Mouse (Mus musculus) forebrain, embryonic 14.5 days (tissue): ENCODE data around the gene Atf6b. TPM values are rescaled to one million over a fixed set of nuclear protein-coding genes. Genes with fewer than 3 reads are reported as not detected.

Experiments
- ATAC-seq: fragments of 200-750 bp; cut with Nextera tagmentation; 2 replicates; pipeline ENCODE4 v1.8.0; 2017; ENCODE audit warnings: mild to moderate bottlenecking, moderate library complexity
- DNase-seq: peaks from one replicate; pipeline ENCODE4 v3.0.0-alpha.2; 2015; ENCODE audit warnings: low spot score
- H3K27ac ChIP-seq: fragments of 300-500 bp; sonication (generic); 2 replicates; pipeline ENCODE4 v1.5.1; 2014; ENCODE audit warnings: low read depth, mild to moderate bottlenecking, control low read depth, low read length, moderate library complexity
- H3K27me3 ChIP-seq: fragments of 300-500 bp; sonication (generic); replicated peaks from 2 replicates; pipeline ENCODE4 v1.6.1; 2014; ENCODE audit warnings: low read length, control low read depth, mixed read lengths; ENCODE audit not compliant: control insufficient read depth, insufficient read depth
- H3K36me3 ChIP-seq: fragments of 300-500 bp; sonication (generic); 2 replicates; pipeline ENCODE4 v1.6.1; 2014; ENCODE audit warnings: low read length, control low read depth; ENCODE audit not compliant: control insufficient read depth, insufficient read depth
- H3K4me1 ChIP-seq: fragments of 300-500 bp; sonication (generic); 2 replicates; pipeline ENCODE4 v1.6.1; 2014; ENCODE audit warnings: antibody characterized with exemption, low read length, control low read depth; ENCODE audit not compliant: control insufficient read depth, insufficient read depth
- H3K4me2 ChIP-seq: fragments of 300-500 bp; sonication (generic); 2 replicates; pipeline ENCODE4 v1.6.1; 2014; ENCODE audit warnings: mild to moderate bottlenecking, control low read depth, low read length
- H3K4me3 ChIP-seq: fragments of 300-500 bp; sonication (generic); 2 replicates; pipeline ENCODE4 v1.5.1; 2014; ENCODE audit warnings: low read depth, low read length, control low read depth
- H3K9ac ChIP-seq: fragments of 300-500 bp; sonication (generic); 2 replicates; pipeline ENCODE4 v1.6.1; 2014; ENCODE audit warnings: mild to moderate bottlenecking, low read length, control low read depth, moderate library complexity
- H3K9me3 ChIP-seq: fragments of 300-500 bp; sonication (generic); replicated peaks from 2 replicates; pipeline ENCODE4 v1.6.1; 2016; ENCODE audit warnings: low read length, control low read depth, mixed read lengths; ENCODE audit not compliant: control insufficient read depth
- WGBS: fragments of 180-500 bp; shearing (Covaris S2); extraction: QIAGEN DNeasy Blood & Tissue Kit; methylation state at CpG from one replicate; pipeline ENCODE4 v1.1.7; 2014; 5-methylcytosine and 5-hydroxymethylcytosine counted together
- polyA plus RNA-seq: library from polyadenylated mRNA; unstranded; fragments of >200 nt; fragmentation: Nextera tagmentation; extraction: Ambion mirVana; gene quantifications from 2 replicates; pipeline ENCODE4 v1.2.1, GENCODE M21; 2014

Atf6b gene
- polyA plus RNA-seq, 1 experiment from 2014 or later, result 75.0 TPM

DNA sequence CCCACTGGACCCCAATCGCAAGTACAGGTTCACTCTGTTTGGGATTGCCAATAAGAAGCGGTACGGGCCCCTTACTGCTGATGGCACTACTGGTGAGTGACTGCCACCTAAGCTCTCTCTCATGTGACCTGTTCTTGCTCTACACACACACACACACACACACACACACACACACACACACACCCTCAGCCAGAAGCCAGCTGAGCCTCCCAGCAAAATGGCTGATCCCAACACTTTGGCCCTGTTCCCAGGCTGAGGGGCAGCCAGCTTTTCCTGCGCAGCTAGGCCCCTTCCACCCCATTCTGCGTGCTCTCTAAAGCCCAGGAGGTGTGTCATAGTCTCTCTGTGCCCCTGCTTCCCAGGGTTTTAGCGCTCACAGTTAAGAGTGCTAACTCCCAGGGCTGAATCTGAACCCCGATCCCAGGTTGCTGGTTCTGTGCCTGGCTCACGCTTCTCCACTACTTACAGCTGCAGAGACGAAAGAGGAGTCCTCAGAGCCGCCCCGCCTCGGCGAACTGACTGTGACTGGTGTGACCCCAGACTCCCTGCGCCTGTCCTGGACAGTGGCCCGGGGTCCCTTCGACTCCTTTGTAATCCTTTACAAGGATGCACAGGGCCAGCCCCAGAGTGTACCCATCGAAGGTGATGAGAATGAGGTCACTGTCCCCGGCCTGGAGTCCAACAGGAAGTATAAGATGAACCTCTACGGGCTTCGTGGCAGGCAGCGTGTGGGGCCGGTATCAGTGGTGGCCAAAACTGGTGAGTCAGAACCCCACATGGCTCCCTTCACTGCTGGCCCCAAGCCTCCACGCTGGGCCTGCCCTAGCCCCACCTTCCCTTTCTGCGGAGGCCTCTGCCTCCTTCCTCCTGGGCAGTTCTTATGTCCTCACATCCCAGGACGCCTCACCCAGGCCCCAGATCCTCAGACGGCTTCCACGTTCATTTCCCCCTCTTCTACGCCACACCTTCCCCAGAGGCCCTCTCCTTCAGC, 38.5 kb downstream of the Atf6b start:
- no peaks in the 10 kb centered on the region for H3K4me1 ChIP-seq
- H3K27ac ChIP-seq, result no peak overlapping the region
- H3K4me3 ChIP-seq, result no peak overlapping the region
- ATAC-seq (0 out of 2 replicates have a peak, but pooled peaks have one; percentile 29), DNase-seq (peak; percentile 75)
- no peak overlapping the region for H3K4me2 ChIP-seq
- no peaks in the 10 kb centered on the region for H3K27me3 ChIP-seq
- no peak overlapping the region for H3K9ac ChIP-seq
- H3K9me3 ChIP-seq, result no peaks in the 10 kb centered on the region
- WGBS, result 79% methylated on average over 28 of the region's 28 CpGs
- no peaks in the 10 kb centered on the region for H3K36me3 ChIP-seq

DNA sequence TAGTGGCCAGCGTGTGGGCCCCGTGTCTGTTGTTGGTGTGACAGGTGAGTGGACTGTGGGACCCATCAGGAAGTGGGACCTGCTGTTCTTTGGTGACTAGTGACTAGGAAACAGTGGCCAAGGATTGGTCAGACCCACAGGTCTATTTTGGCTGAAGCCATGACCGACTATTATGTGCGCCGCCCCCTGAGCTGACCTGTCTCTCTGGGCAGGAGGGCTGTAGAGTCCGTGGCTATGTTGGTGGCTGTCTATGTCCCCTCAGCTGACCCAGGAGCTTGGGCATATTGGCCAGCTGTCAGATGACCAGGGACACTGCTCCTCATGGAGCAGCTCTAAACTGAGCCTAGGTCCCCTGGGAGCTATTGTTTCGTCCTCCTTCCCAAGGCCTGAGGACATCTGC, 41.9 kb downstream of the Atf6b start:
- H3K9ac ChIP-seq, result no peak overlapping the region
- no peaks in the 10 kb centered on the region for H3K4me1 ChIP-seq
- H3K9me3 ChIP-seq, result no peaks in the 10 kb centered on the region
- no peak overlapping the region for H3K4me3 ChIP-seq
- H3K36me3 ChIP-seq, result no peaks in the 10 kb centered on the region
- H3K27ac ChIP-seq, result no peak overlapping the region
- no peak overlapping the region for H3K4me2 ChIP-seq
- whole genome bisulfite sequencing, result 95% methylated on average over 7 of the region's 7 CpGs
- ATAC-seq (no peak), DNase-seq (no peak)
- H3K27me3 ChIP-seq, result no peaks in the 10 kb centered on the region

- H3K36me3 ChIP-seq, result no peaks in the 10 kb centered on the region
- H3K27ac ChIP-seq, result no peak overlapping the region
- no peaks in the 10 kb centered on the region for H3K9me3 ChIP-seq
- no peak overlapping the region for H3K4me3 ChIP-seq
- H3K4me1 ChIP-seq, result no peaks in the 10 kb centered on the region
- no peaks in the 10 kb centered on the region for H3K27me3 ChIP-seq
- H3K4me2 ChIP-seq, result no peak overlapping the region
- no peak for DNase-seq
- no peak overlapping the region for H3K9ac ChIP-seq
- no peak for ATAC-seq
- 77% methylated on average over 4 of the region's 4 CpGs for WGBS
Measured at GRCm38 (mm10) chr17:34690458-34690857, 43.5 kb downstream of the Atf6b start.

DNA sequence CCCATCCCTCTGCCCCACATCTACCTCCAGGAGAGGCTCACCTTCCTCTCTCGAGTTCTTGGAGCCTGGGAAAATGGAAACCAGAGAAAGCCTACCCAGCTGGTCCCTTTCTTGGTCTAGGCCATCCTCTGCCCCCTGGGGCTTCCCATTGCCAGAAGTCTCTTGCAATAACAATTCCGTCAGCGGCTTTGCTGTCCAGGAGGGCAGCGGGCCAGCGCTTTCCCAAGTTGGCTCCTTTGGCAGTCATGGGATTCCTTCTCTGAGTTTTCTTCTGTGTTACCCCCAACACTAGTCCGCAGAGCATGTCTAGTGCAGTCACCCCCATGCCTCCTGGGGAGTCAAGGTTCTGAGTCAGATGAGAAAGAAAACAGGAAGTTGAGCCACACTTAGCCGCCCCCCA, 46.0 kb downstream of the Atf6b start:
- DNase-seq (no peak), ATAC-seq (no peak)
- no peaks in the 10 kb centered on the region for H3K4me1 ChIP-seq
- no peaks in the 10 kb centered on the region for H3K36me3 ChIP-seq
- H3K27me3 ChIP-seq, result no peaks in the 10 kb centered on the region
- WGBS, result 65% methylated on average over 7 of the region's 7 CpGs
- H3K9me3 ChIP-seq, result no peaks in the 10 kb centered on the region
- no peak overlapping the region for H3K9ac ChIP-seq
- no peak overlapping the region for H3K4me2 ChIP-seq
- no peak overlapping the region for H3K27ac ChIP-seq
- no peak overlapping the region for H3K4me3 ChIP-seq

GRCm38 (mm10) chr17:34699575-34700408, 52.8 kb downstream of the Atf6b start:
- no peaks in the 10 kb centered on the region for H3K27me3 ChIP-seq
- H3K4me2 ChIP-seq, result no peak overlapping the region
- H3K9ac ChIP-seq, result no peak overlapping the region
- peak; percentile 66; the same call in 1 of the 2 replicates for ATAC-seq
- no peaks in the 10 kb centered on the region for H3K36me3 ChIP-seq
- peak; percentile 44 for DNase-seq
- H3K4me1 ChIP-seq, result peaks cover 4% of the 10 kb centered on the region; the same call in 1 of the 2 replicates
- H3K27ac ChIP-seq, result peak overlapping the region; percentile 85
- no peak overlapping the region for H3K4me3 ChIP-seq
- WGBS, result 53% methylated on average over 14 of the region's 14 CpGs
- no peaks in the 10 kb centered on the region for H3K9me3 ChIP-seq

DNA sequence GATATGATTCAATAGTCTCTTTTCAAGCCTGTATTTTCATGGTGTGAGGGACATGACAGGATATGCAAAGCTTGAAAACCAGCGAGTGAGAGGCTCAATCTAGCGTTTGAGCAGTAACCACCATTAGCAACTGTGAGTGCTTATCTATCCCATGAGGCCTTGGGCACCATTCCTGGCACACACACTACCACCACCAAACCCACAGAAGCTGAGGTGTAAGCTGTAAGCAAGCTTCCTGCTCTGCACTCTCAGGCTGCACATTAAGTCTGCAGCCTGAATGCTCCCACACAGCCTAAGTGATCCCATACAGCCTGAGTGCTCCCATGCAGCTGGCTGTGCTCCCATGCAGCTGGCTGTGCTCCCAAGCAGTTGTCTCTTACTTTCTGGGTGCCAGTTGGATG, 53.7 kb downstream of the Atf6b start:
- Histone ChIP-seq H3K4me1 (peaks cover 4% of the 10 kb centered on the region; the same call in 1 of the 2 replicates), H3K27ac (0 out of 2 replicates have a peak overlapping the region, but pooled peaks have one; percentile 21), H3K4me3 (no peak overlapping the region), H3K36me3 (no peaks in the 10 kb centered on the region), H3K9ac (no peak overlapping the region), H3K27me3 (no peaks in the 10 kb centered on the region), H3K4me2 (no peak overlapping the region), H3K9me3 (no peaks in the 10 kb centered on the region)
- ATAC-seq (no peak), DNase-seq (no peak)
- WGBS, result 62% methylated on average over 2 of the region's 2 CpGs

Other genes starting within 250 kb of the Atf6b start
- 3.7 and 4.2 TPM in 2 replicates for gene BC051142, start 248.3 kb upstream of the Atf6b start, polyA plus RNA-seq
- not detected in 2 replicates for gene Btnl4, start 169.8 kb upstream of the Atf6b start, polyA plus RNA-seq
- gene Btnl6, start 129.8 kb upstream of the Atf6b start, polyA plus RNA-seq, result not detected in 2 replicates
- gene Notch4, start 82.9 kb upstream of the Atf6b start, polyA plus RNA-seq, result 4.1 and 6.0 TPM in 2 replicates
- 3.7 and 4.5 TPM in 2 replicates for gene Gpsm3, start 57.3 kb upstream of the Atf6b start, polyA plus RNA-seq
- 6.4 and 9.6 TPM in 2 replicates for gene Pbx2, start 55.9 kb upstream of the Atf6b start, polyA plus RNA-seq
- 1.1 and 1.5 TPM in 2 replicates for gene Ager, start 49.3 kb upstream of the Atf6b start, polyA plus RNA-seq
- 222 TPM in 2 replicates for gene Rnf5, start 43.5 kb upstream of the Atf6b start, polyA plus RNA-seq
- 88.6 and 106 TPM in 2 replicates for gene Agpat1, start 42.9 kb upstream of the Atf6b start, polyA plus RNA-seq
- 7.6 and 8.7 TPM in 2 replicates for gene Egfl8, start 31.2 kb upstream of the Atf6b start, polyA plus RNA-seq
- gene Ppt2, start 18.6 kb upstream of the Atf6b start, polyA plus RNA-seq, result 23.8 and 24.6 TPM in 2 replicates
- 5.0 and 5.5 TPM in 2 replicates for gene Prrt1, start 17.6 kb upstream of the Atf6b start, polyA plus RNA-seq
- 12.6 and 14.9 TPM in 2 replicates for gene Fkbpl, start 2.4 kb upstream of the Atf6b start, polyA plus RNA-seq
- gene Tnxb, start 23.4 kb downstream of the Atf6b start, polyA plus RNA-seq, result 0.04 and 0.10 TPM in 2 replicates
- not detected in 2 replicates for gene C4b, start 96.7 kb downstream of the Atf6b start, polyA plus RNA-seq
- gene Cyp21a1, start 157.4 kb downstream of the Atf6b start, polyA plus RNA-seq, result not detected in 2 replicates
- gene Stk19, start 189.8 kb downstream of the Atf6b start, polyA plus RNA-seq, result 31.7 and 33.8 TPM in 2 replicates
- gene Dxo, start 189.9 kb downstream of the Atf6b start, polyA plus RNA-seq, result 54.9 and 66.4 TPM in 2 replicates
- gene Skiv2l, start 203.1 kb downstream of the Atf6b start, polyA plus RNA-seq, result 36.6 and 46.9 TPM in 2 replicates
- gene Nelfe, start 203.2 kb downstream of the Atf6b start, polyA plus RNA-seq, result 82.9 and 92.3 TPM in 2 replicates
- 0.93 and 0.94 TPM in 2 replicates for gene Cfb, start 215.4 kb downstream of the Atf6b start, polyA plus RNA-seq
- 3.5 and 3.8 TPM in 2 replicates for gene Zbtb12, start 232.3 kb downstream of the Atf6b start, polyA plus RNA-seq
- gene Gm20547, start 234.9 kb downstream of the Atf6b start, polyA plus RNA-seq, result 0.28 TPM in 1 of 2 replicates, not detected in the other